Mouse (Mus musculus): ENCODE data around the gene Hrh2. TPM values are rescaled to one million over a fixed set of nuclear protein-coding genes. Genes with fewer than 3 reads are reported as not detected.

The Hrh2 gene
- polyA plus RNA-seq, 2 experiments = 0.10 to 0.11 TPM

DNA sequence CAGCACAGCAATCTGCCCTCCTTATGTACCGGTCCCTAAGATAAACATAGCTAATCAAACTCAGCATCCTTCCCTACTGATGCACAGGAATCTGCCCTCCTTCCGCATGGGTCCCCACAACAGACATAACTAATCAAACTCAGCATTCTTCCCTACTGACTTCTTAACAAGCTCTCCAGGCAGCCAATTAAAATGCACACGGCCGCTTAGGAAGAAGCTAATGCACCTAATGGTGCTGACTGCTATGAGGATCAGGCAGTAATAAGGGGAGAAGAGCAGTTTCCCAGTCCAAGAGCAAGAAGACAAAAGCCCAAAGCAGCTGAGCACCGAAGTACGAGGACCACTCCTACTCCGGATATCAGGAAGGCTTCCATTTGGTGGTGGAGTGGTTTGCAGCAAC, 39.0 kb upstream of the Hrh2 start:
- 63% methylated on average over 7 of the region's 7 CpGs for WGBS (ENCODE audit: insufficient replicate concordance)
- H3K27me3 ChIP-seq (ENCODE audit: control insufficient read depth, insufficient read depth, low read length) = no peaks in the 10 kb centered on the region
- DNase-seq (ENCODE audit: low read depth in 3 of 3, low spot score in 3 of 3) (no peak), ATAC-seq (ENCODE audit: insufficient read depth) (no peak)
- H3K4me1 ChIP-seq (replicated peaks; ENCODE audit: control insufficient read depth in 2 of 2, insufficient read depth in 2 of 2, low read length in 1 of 2) = no peaks in the 10 kb centered on the region
- no peak overlapping the region for H3K4me3 ChIP-seq (ENCODE audit: insufficient read depth in 1 of 2, low read depth in 2 of 2, low read length in 2 of 2)
- H3K36me3 ChIP-seq (replicated peaks; ENCODE audit: control insufficient read depth, insufficient read depth, low read depth) = no peaks in the 10 kb centered on the region
- H3K27ac ChIP-seq = no peak overlapping the region
- TF ChIP-seq EP300 (IDR thresholded peaks at IDR 0.05; ENCODE audit: low read depth) = no peak
- no peak for TF ChIP-seq CTCF (IDR thresholded peaks at IDR 0.05; ENCODE audit: low read depth)
- no peak overlapping the region for H3K9ac ChIP-seq (replicated peaks)
- H3K9me3 ChIP-seq (ENCODE audit: control insufficient read depth, low read length) = no peaks in the 10 kb centered on the region
- no peak overlapping the region for H3K4me2 ChIP-seq (ENCODE audit: low read depth)

DNA sequence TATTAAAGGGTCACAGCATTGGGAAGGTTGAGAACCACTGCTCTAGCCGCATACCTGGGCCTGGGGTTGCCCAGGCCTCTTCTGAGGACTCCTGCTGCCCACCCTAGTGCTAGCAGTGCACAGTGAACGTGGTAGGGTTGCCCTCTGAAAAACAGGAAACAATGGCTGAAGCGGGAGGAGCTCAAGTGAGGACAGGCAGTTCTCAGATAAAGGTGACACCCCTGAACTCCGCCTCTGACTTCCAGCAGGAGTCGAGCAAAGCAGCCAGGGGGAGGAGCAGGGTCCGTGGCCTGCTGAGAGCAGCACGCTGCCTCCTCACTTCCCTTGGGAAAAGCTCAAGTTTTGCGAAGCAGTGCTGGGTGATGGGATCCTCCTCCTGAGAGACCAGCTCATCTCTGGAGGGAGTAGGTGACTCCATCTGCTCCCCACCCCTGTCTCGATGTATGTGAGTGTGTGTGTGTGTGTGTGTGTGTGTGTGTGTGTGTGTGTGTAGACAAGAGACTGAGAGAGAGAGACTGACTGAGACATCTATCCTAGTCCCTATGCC, 38.2 kb upstream of the Hrh2 start:
- no peaks in the 10 kb centered on the region for H3K36me3 ChIP-seq (replicated peaks; ENCODE audit: control insufficient read depth, insufficient read depth, low read depth)
- no peaks in the 10 kb centered on the region for H3K4me1 ChIP-seq (replicated peaks; ENCODE audit: control insufficient read depth in 2 of 2, insufficient read depth in 2 of 2, low read length in 1 of 2)
- WGBS (ENCODE audit: insufficient replicate concordance) = 9% methylated on average over 9 of the region's 9 CpGs
- no peak for DNase-seq (ENCODE audit: low read depth in 3 of 3, low spot score in 3 of 3)
- H3K4me3 ChIP-seq (ENCODE audit: insufficient read depth in 1 of 2, low read depth in 2 of 2, low read length in 2 of 2) = no peak overlapping the region
- no peaks in the 10 kb centered on the region for H3K27me3 ChIP-seq (ENCODE audit: control insufficient read depth, insufficient read depth, low read length)
- no peak for ATAC-seq (ENCODE audit: insufficient read depth)
- TF ChIP-seq CTCF (IDR thresholded peaks at IDR 0.05; ENCODE audit: low read depth) (no peak), EP300 (IDR thresholded peaks at IDR 0.05; ENCODE audit: low read depth) (no peak)
- no peak overlapping the region for H3K9ac ChIP-seq (replicated peaks)
- H3K4me2 ChIP-seq (ENCODE audit: low read depth) = no peak overlapping the region
- no peak overlapping the region for H3K27ac ChIP-seq
- no peaks in the 10 kb centered on the region for H3K9me3 ChIP-seq (ENCODE audit: control insufficient read depth, low read length)

DNA sequence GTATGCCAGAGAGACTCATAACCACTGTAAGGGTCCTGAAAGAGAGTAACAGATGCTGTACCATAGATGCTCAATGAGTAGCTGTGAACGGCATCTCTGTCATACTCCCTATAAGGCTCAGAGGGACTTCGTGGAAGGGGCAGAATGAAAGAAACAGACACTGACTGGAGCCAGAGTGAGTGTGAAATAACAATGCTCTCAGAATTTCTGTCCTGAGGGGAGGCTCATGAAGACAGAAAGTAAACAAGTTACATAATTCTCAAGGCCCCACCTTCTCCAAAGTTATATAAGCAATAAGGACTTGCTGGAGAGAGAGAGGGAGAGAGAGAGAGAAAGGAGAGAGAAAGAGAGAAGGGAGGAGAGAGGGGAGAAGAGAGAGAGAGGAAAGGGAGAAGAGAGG, 36.1 kb upstream of the Hrh2 start:
- Histone ChIP-seq H3K9me3 (ENCODE audit: control insufficient read depth, low read length) (no peaks in the 10 kb centered on the region), H3K4me1 (replicated peaks; ENCODE audit: control insufficient read depth in 2 of 2, insufficient read depth in 2 of 2, low read length in 1 of 2) (no peaks in the 10 kb centered on the region), H3K9ac (replicated peaks) (no peak overlapping the region), H3K27me3 (ENCODE audit: control insufficient read depth, insufficient read depth, low read length) (no peaks in the 10 kb centered on the region), H3K4me2 (ENCODE audit: low read depth) (no peak overlapping the region), H3K36me3 (replicated peaks; ENCODE audit: control insufficient read depth, insufficient read depth, low read depth) (no peaks in the 10 kb centered on the region), H3K4me3 (ENCODE audit: insufficient read depth in 1 of 2, low read depth in 2 of 2, low read length in 2 of 2) (no peak overlapping the region), H3K27ac (no peak overlapping the region)
- WGBS (ENCODE audit: insufficient replicate concordance) = 53% methylated on average over 2 of the region's 2 CpGs
- no peak for TF ChIP-seq CTCF (IDR thresholded peaks at IDR 0.05; ENCODE audit: low read depth)
- no peak for TF ChIP-seq EP300 (IDR thresholded peaks at IDR 0.05; ENCODE audit: low read depth)
- ATAC-seq (ENCODE audit: insufficient read depth) (no peak), DNase-seq (ENCODE audit: low read depth in 3 of 3, low spot score in 3 of 3) (no peak)

DNA sequence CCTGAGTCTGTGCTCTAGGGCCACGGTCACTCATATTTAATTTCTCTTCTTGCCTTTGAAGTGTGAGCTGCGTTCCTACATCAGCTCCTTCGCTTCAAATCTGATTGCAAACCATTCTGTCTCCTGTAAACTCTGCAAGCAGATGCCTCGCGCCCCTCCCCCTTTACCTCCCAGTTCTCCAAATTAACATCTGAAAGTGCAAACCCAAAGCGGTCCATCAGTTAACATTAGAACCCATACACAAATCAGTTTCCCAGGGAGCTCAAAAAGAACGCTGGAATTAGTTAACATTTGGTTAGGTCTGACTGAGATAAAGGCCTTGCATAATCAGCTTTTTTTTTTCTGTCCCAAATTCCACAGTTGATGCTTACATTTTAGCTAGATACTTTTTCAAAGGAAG, 32.7 kb upstream of the Hrh2 start:
- H3K9ac ChIP-seq (replicated peaks) = no peak overlapping the region
- no peak for DNase-seq (ENCODE audit: low read depth in 3 of 3, low spot score in 3 of 3)
- 39% methylated on average over 7 of the region's 7 CpGs for WGBS (ENCODE audit: insufficient replicate concordance)
- H3K27ac ChIP-seq = no peak overlapping the region
- H3K9me3 ChIP-seq (ENCODE audit: control insufficient read depth, low read length) = no peaks in the 10 kb centered on the region
- no peaks in the 10 kb centered on the region for H3K27me3 ChIP-seq (ENCODE audit: control insufficient read depth, insufficient read depth, low read length)
- no peaks in the 10 kb centered on the region for H3K36me3 ChIP-seq (replicated peaks; ENCODE audit: control insufficient read depth, insufficient read depth, low read depth)
- no peak overlapping the region for H3K4me3 ChIP-seq (ENCODE audit: insufficient read depth in 1 of 2, low read depth in 2 of 2, low read length in 2 of 2)
- ATAC-seq (ENCODE audit: insufficient read depth) = no peak
- no peaks in the 10 kb centered on the region for H3K4me1 ChIP-seq (replicated peaks; ENCODE audit: control insufficient read depth in 2 of 2, insufficient read depth in 2 of 2, low read length in 1 of 2)
- H3K4me2 ChIP-seq (ENCODE audit: low read depth) = no peak overlapping the region
- TF ChIP-seq EP300 (IDR thresholded peaks at IDR 0.05; ENCODE audit: low read depth) (no peak), CTCF (IDR thresholded peaks at IDR 0.05; ENCODE audit: low read depth) (no peak)

DNA sequence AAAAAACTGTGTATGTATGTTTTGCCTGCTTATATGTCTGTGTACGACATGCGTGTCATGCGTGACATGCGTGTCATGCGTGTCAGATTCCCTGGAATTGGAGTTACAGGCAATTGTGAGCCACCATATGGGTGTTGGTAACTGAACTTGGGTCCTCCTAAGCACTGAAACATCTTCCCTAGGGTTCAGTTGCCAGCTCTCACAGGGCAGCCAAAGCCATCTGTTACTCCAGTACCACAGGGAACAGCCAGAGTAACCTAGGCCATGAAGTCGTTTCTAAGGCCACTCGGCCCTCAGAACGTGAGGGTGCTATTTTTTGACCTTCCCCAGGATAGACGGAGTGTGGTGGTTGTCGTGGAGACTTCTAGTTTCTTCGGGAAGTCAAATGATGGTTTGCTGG, 32.2 kb upstream of the Hrh2 start:
- H3K4me2 ChIP-seq (ENCODE audit: low read depth) = no peak overlapping the region
- H3K27ac ChIP-seq = no peak overlapping the region
- TF ChIP-seq EP300 (IDR thresholded peaks at IDR 0.05; ENCODE audit: low read depth) (no peak), CTCF (IDR thresholded peaks at IDR 0.05; ENCODE audit: low read depth) (no peak)
- H3K9ac ChIP-seq (replicated peaks) = no peak overlapping the region
- no peaks in the 10 kb centered on the region for H3K4me1 ChIP-seq (replicated peaks; ENCODE audit: control insufficient read depth in 2 of 2, insufficient read depth in 2 of 2, low read length in 1 of 2)
- H3K27me3 ChIP-seq (ENCODE audit: control insufficient read depth, insufficient read depth, low read length) = no peaks in the 10 kb centered on the region
- H3K9me3 ChIP-seq (ENCODE audit: control insufficient read depth, low read length) = no peaks in the 10 kb centered on the region
- 63% methylated on average over 11 of the region's 11 CpGs for WGBS (ENCODE audit: insufficient replicate concordance)
- no peaks in the 10 kb centered on the region for H3K36me3 ChIP-seq (replicated peaks; ENCODE audit: control insufficient read depth, insufficient read depth, low read depth)
- DNase-seq (ENCODE audit: low read depth in 3 of 3, low spot score in 3 of 3) = no peak
- no peak for ATAC-seq (ENCODE audit: insufficient read depth)
- H3K4me3 ChIP-seq (ENCODE audit: insufficient read depth in 1 of 2, low read depth in 2 of 2, low read length in 2 of 2) = no peak overlapping the region
